In the genomic region with DNA sequence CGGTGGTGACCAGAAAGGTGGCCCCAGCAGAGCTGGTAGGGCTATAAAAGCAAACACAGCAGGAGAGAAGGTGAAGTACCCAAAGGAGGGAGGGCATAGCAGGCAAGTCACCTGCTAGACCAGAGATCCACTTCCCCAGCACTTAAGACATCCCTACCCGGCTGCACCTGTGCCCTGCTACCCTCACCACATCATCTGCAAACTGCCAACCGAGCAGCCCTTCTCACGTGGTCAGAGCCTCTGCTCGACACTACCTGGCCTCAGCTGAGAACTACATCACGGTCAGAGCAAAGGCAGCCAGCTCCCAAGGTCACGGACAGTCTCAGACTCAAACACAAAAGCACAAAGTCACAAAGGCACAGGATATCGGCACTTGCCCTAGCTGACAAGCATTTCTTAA, we compare ENCODE assay signal across 15 mouse cellular contexts.
A peak's percentile ranks its signal among the peaks of the same experiment; 100 is the strongest.
DNase-seq lines count a peak whose midpoint lies in the region; ATAC-seq and TF ChIP-seq lines count a peak whose summit lies in the region.
"Had no signal": no experiment of that assay in that cellular context is flagged by ENCODE, and none has a peak within 500 bp of the region (broad histone marks: within the 10 kb centered on the region; RNA-seq: fewer than 3 reads in every experiment).

No protein-coding gene starts in this region.

- WGBS in lung, embryonic 14.5 days: 52% methylated on average over 8 of the region's 8 CpGs
- WGBS in heart, embryonic 12.5 days: 45% methylated on average over 8 of the region's 8 CpGs
- 24% methylated on average over 8 of the region's 8 CpGs for WGBS in liver, embryonic 13.5 days (ENCODE audit: insufficient replicate concordance)

- H3K9me3 ChIP-seq in lung, embryonic 14.5 days (ENCODE audit: low read depth, low read length): no peaks in the 10 kb centered on the region
- no peaks in the 10 kb centered on the region for H3K9me3 ChIP-seq in heart, embryonic 12.5 days (replicated peaks)
- H3K9me3 ChIP-seq in liver, embryonic 13.5 days (replicated peaks): no peaks in the 10 kb centered on the region
- H3K9me3 ChIP-seq: embryonic facial prominence, embryonic 12.5 days; forebrain, embryonic 10.5 days; hindbrain, embryonic 15.5 days; limb, embryonic 15.5 days had no signal

- no peaks in the 10 kb centered on the region for H3K36me3 ChIP-seq in lung, embryonic 14.5 days (ENCODE audit: insufficient read depth)
- H3K36me3 ChIP-seq in heart, embryonic 12.5 days: no peaks in the 10 kb centered on the region
- no peaks in the 10 kb centered on the region for H3K36me3 ChIP-seq in liver, embryonic 13.5 days
- H3K36me3 ChIP-seq: embryonic facial prominence, embryonic 12.5 days; forebrain, embryonic 10.5 days; hindbrain, embryonic 15.5 days; limb, embryonic 15.5 days had no signal

- no peak for TF ChIP-seq CTCF in lung, embryonic 14.5 days (IDR thresholded peaks at IDR 0.05; ENCODE audit: low read depth)

- peak; percentile 88 for DNase-seq in heart, adult 11 months
- DNase-seq in heart, adult 8-10 months (ENCODE audit: low spot score): no peak
- DNase-seq in lung, embryonic 14.5 days: no peak
- DNase-seq in lung, postnatal 25 days (ENCODE audit: low spot score): no peak
- DNase-seq in liver, embryonic 13.5 days: no peak
- DNase-seq in spleen, adult 12 weeks (ENCODE audit: low spot score): no peak
- DNase-seq in cerebellum, postnatal 4 days (ENCODE audit: low spot score in 2 of 2): no peak
- DNase-seq: adrenal gland, postnatal 36 days; cerebellum, postnatal 25 days had no signal

- peak overlapping the region; percentile 34; the same call in 1 of the 2 replicates for H3K4me2 ChIP-seq in lung, embryonic 14.5 days
- peak overlapping the region; percentile 24 for H3K4me2 ChIP-seq in heart, embryonic 12.5 days
- H3K4me2 ChIP-seq in liver, embryonic 13.5 days: 0 out of 2 replicates have a peak overlapping the region, but pooled peaks have one; percentile 14
- H3K4me2 ChIP-seq: embryonic facial prominence, embryonic 12.5 days; hindbrain, embryonic 15.5 days; limb, embryonic 15.5 days had no signal

- no peaks in the 10 kb centered on the region for H3K27me3 ChIP-seq in lung, embryonic 14.5 days (ENCODE audit: insufficient read depth, low read length)
- no peaks in the 10 kb centered on the region for H3K27me3 ChIP-seq in heart, embryonic 12.5 days (replicated peaks)
- peaks cover 4% of the 10 kb centered on the region; the same call in 1 of the 2 replicates for H3K27me3 ChIP-seq in liver, embryonic 13.5 days
- H3K27me3 ChIP-seq: embryonic facial prominence, embryonic 12.5 days; hindbrain, embryonic 15.5 days; limb, embryonic 15.5 days had no signal

- no peak overlapping the region for H3K9ac ChIP-seq in lung, embryonic 14.5 days
- no peak overlapping the region for H3K9ac ChIP-seq in heart, embryonic 12.5 days
- H3K9ac ChIP-seq in liver, embryonic 13.5 days: no peak overlapping the region
- H3K9ac ChIP-seq: embryonic facial prominence, embryonic 12.5 days; hindbrain, embryonic 15.5 days; limb, embryonic 15.5 days had no signal

- H3K4me1 ChIP-seq in lung, embryonic 14.5 days (ENCODE audit: insufficient read depth): 0 out of 2 replicates have a peak, but pooled peaks cover 4% of the 10 kb centered on the region
- H3K4me1 ChIP-seq in heart, embryonic 12.5 days (replicated peaks): peaks cover 32% of the 10 kb centered on the region
- H3K4me1 ChIP-seq in liver, embryonic 13.5 days (replicated peaks): peaks cover 15% of the 10 kb centered on the region
- H3K4me1 ChIP-seq: embryonic facial prominence, embryonic 12.5 days; forebrain, embryonic 10.5 days; limb, embryonic 15.5 days had no signal

- no peak overlapping the region for H3K4me3 ChIP-seq in lung, embryonic 14.5 days (ENCODE audit: low read depth, low read length)
- H3K4me3 ChIP-seq in heart, embryonic 12.5 days: no peak overlapping the region
- no peak overlapping the region for H3K4me3 ChIP-seq in liver, embryonic 13.5 days (replicated peaks)
- H3K4me3 ChIP-seq: embryonic facial prominence, embryonic 12.5 days; forebrain, embryonic 10.5 days; hindbrain, embryonic 15.5 days; limb, embryonic 15.5 days; myocyte had no signal

- ATAC-seq in lung, embryonic 14.5 days (ENCODE audit: insufficient read depth): no peak; the same call in 1 of the 2 replicates
- no peak for ATAC-seq in heart, embryonic 12.5 days (ENCODE audit: insufficient number of reproducible peaks, low FRiP score)
- ATAC-seq in liver, embryonic 13.5 days (ENCODE audit: low read depth): no peak

- no peak overlapping the region for H3K27ac ChIP-seq in lung, embryonic 14.5 days (ENCODE audit: low read depth)
- no peak overlapping the region for H3K27ac ChIP-seq in heart, embryonic 12.5 days (ENCODE audit: poor library complexity, severe bottlenecking)
- H3K27ac ChIP-seq in liver, embryonic 13.5 days: no peak overlapping the region
- H3K27ac ChIP-seq: embryonic facial prominence, embryonic 12.5 days; forebrain, embryonic 10.5 days; hindbrain, embryonic 15.5 days; limb, embryonic 15.5 days had no signal
